Mouse (Mus musculus) olfactory bulb, adult 2 months (tissue): ENCODE data around the gene Fxr2. TPM values are rescaled to one million over a fixed set of nuclear protein-coding genes. Genes with fewer than 3 reads are reported as not detected.
"Not testable (repeated sequence)": the region's sequence is repeated elsewhere in the genome, so short reads cannot be mapped to it uniquely, and the experiment has no call there.

ENCODE experiments used
- H3K27ac ChIP-seq: fragments of 200-500 bp; 2 replicates; pipeline ENCODE4 v1.5.1; 2012; ENCODE audit warnings: low read depth, low read length; ENCODE audit not compliant: insufficient read depth
- H3K4me1 ChIP-seq: fragments of 200-500 bp; 2 replicates; pipeline ENCODE4 v1.6.1; 2012; ENCODE audit warnings: low read length; ENCODE audit not compliant: control insufficient read depth, insufficient read depth
- H3K4me3 ChIP-seq: fragments of 200-500 bp; 2 replicates; pipeline ENCODE4 v1.5.1; 2012; ENCODE audit warnings: mild to moderate bottlenecking, low read depth, low read length, moderate library complexity; ENCODE audit not compliant: insufficient read depth
- CTCF ChIP-seq: fragments of 200-500 bp; IDR thresholded peaks from 2 replicates; pipeline ENCODE4 v1.5.1; 2012; ENCODE audit warnings: low read depth, mild to moderate bottlenecking, low read length, moderate library complexity; ENCODE audit not compliant: insufficient read depth
- POLR2A ChIP-seq: fragments of 200-500 bp; IDR thresholded peaks from 2 replicates; pipeline ENCODE4 v1.6.1; 2012; ENCODE audit warnings: mild to moderate bottlenecking, low read depth, low read length, moderate library complexity; ENCODE audit not compliant: insufficient read depth
- WGBS: fragments of 180-500 bp; shearing (Covaris S2); methylation state at CpG from one replicate; pipeline ENCODE4 v1.1.7; 2018; 5-methylcytosine and 5-hydroxymethylcytosine counted together
- polyA plus RNA-seq: library from polyadenylated mRNA; stranded (reverse); fragments of >200 nt; gene quantifications from 2 replicates; pipeline ENCODE4 v1.2.4, GENCODE M21; 2012; ENCODE audit warnings: low replicate concordance; ENCODE audit not compliant: missing spikeins, insufficient read depth, insufficient read length

Fxr2 gene
- polyA plus RNA-seq, 1 experiment = not detected

- Histone ChIP-seq H3K4me3 (no peak overlapping the region), H3K27ac (no peak overlapping the region), H3K4me1 (peaks cover 8% of the 10 kb centered on the region; the same call in 1 of the 2 replicates)
- WGBS = 69% methylated on average over 7 of the region's 7 CpGs
- TF ChIP-seq POLR2A (no peak), CTCF (no peak)
Measured at GRCm38 (mm10) chr11:69620394-69621081, 12.3 kb upstream of the Fxr2 start.

DNA sequence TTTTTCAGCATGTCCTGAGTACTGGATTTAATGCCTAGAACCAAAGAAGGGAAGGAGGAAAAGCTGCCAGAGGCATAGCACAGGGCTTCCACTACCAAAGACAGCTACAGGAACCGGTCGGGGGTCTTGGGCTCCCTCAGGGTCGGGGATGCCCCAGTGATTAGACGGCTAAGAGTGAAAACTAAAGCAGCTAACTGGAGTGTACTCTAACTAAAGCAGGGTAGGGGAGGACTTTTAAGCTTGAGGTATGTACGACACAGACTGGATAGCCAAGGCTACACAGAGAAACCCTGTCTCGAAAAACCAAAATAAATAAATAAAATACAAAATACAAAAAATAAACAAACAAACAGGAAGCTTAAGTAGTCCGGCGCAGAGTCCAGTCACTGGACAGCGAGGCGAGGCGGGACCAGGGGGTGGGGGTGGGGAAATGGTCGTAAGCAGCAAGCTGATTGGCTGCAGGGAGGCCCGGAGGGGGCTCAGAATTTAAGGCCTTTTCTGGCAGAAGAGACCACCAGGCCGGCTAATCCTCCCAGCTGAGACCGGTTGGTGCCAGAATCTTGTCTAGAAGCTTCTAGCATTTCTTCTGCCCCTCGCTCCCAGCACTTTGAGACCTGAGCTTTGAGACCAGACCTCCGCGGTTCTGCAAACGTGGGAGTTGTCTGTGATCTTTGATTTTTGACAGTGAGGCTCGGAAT is 11.1 kb upstream of the Fxr2 start, which contains the start of gene Sat2:
Gene Sat2 (plus strand): TSS at position 454 of the 698 bp plus-strand sequence.
- H3K4me3 ChIP-seq = peak within 1 kb of the TSS; percentile 71
- 2% methylated on average over 20 of the region's 20 CpGs for WGBS
- H3K4me1 ChIP-seq = peaks cover 8% of the 10 kb centered on the region; the same call in 1 of the 2 replicates
- TF ChIP-seq POLR2A (no peak), CTCF (no peak)
- peak within 1 kb of the TSS; percentile 52; the same call in 1 of the 2 replicates for H3K27ac ChIP-seq

GRCm38 (mm10) chr11:69622406-69622805 is 10.4 kb upstream of the Fxr2 start:
- 13% methylated on average over 6 of the region's 6 CpGs for WGBS
- H3K4me3 ChIP-seq = peak overlapping the region; percentile 71
- no peak overlapping the region for H3K27ac ChIP-seq
- H3K4me1 ChIP-seq = peaks cover 8% of the 10 kb centered on the region; the same call in 1 of the 2 replicates
- no peak for TF ChIP-seq POLR2A
- TF ChIP-seq CTCF = no peak

GRCm38 (mm10) chr11:69623006-69623405 is 9.8 kb upstream of the Fxr2 start:
- H3K27ac ChIP-seq = no peak overlapping the region
- WGBS = 75% methylated on average over 4 of the region's 4 CpGs
- peaks cover 8% of the 10 kb centered on the region; the same call in 1 of the 2 replicates for H3K4me1 ChIP-seq
- H3K4me3 ChIP-seq = no peak overlapping the region
- TF ChIP-seq CTCF (no peak), POLR2A (no peak)

DNA sequence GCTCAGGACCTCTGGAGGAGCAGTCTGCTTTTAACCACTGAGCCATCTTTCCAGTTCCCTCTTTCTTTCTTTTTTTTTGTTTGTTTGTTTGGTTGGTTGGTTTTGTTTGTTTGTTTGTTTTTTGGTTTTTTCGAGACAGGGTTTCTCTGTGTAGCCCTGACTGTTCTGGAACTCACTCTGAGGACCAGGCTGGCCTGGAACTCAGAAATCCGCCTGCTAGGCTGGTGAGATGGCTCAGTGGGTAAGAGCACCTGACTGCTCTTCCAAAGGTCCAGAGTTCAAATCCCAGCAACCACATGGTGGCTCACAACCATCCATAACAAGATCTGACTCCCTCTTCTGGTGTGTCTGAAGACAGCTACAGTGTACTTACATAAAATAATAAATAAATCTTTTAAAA is 8.5 kb upstream of the Fxr2 start:
- H3K4me3 ChIP-seq, H3K4me1 ChIP-seq: not testable (repeated sequence)
- WGBS = 86% methylated on average over 2 of the region's 2 CpGs

DNA sequence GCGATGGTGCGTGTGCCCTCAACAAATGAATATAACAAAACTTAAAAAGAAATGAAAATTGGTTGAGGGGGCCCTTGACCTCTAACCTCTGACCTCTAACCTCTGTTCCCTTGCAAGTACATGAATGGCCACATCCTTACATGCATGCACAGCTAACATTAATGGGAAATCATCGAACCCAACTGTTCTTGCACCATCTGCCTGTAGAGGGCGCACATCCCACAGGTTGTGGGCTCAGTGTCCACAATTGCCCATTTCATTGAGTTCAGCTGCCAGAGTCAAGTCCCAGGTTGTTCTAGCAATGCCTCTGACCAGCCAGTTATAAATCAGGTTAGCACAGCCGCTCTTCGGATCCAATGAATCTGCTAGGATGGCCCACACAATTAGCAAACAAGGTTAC is 4.5 kb upstream of the Fxr2 start:
- Histone ChIP-seq H3K4me1 (peaks cover 3% of the 10 kb centered on the region; the same call in 1 of the 2 replicates), H3K4me3 (no peak overlapping the region), H3K27ac (no peak overlapping the region)
- WGBS = 41% methylated on average over 6 of the region's 6 CpGs
- peak; percentile 61 for TF ChIP-seq CTCF
- no peak for TF ChIP-seq POLR2A

More for the DNA sequence above, 8.5 kb upstream of the Fxr2 start:
- H3K27ac ChIP-seq = not testable (repeated sequence)

- H3K27ac ChIP-seq = no peak overlapping the region
- TF ChIP-seq POLR2A (no peak), CTCF (no peak)
- no peaks in the 10 kb centered on the region for H3K4me1 ChIP-seq
- H3K4me3 ChIP-seq = no peak overlapping the region
- WGBS = 34% methylated on average over 1 of the region's 1 CpGs
Measured at GRCm38 (mm10) chr11:69629802-69630201, 3.0 kb upstream of the Fxr2 start.

DNA sequence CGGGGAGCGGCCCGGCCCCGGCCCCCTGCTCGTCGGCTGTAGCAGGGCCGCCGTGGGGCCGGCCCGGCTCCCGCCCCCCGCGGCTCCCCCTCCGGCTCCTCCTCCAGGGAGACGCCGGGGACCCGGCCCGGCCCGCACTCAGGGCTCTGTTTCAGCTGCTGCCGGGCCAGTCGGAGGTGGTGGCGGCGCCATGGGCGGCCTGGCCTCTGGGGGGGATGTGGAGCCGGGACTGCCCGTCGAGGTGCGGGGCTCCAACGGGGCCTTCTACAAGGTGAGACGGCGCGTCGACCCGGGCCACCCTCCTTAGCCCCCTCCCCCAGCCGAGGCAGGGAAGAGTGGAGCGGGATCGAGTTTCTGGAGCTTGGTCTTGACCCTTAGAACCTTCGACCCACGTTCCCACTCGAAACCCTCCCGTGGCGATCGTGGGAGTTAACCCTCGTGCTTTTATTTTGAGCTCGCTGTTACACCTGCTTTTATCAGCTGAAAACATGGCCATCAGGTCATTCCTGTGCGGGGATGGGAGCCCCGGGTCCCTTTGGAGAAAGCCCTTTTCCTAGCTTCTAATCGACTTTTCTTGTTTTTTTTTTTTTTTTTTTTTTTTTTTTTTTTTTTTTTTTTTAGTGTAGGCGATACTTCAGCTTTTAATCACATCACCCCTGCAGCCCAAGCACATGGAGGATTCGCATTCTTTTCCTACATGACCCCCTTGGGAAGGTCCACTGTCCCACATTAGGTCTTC is 507 bp downstream of the Fxr2 start:
- Histone ChIP-seq H3K4me3 (peak overlapping the region; percentile 61), H3K4me1 (no peaks in the 10 kb centered on the region), H3K27ac (peak overlapping the region; percentile 14; the same call in 1 of the 2 replicates)
- WGBS = under 1% methylated on average over 40 of the region's 50 CpGs
- no peak for TF ChIP-seq POLR2A
- TF ChIP-seq CTCF = no peak

DNA sequence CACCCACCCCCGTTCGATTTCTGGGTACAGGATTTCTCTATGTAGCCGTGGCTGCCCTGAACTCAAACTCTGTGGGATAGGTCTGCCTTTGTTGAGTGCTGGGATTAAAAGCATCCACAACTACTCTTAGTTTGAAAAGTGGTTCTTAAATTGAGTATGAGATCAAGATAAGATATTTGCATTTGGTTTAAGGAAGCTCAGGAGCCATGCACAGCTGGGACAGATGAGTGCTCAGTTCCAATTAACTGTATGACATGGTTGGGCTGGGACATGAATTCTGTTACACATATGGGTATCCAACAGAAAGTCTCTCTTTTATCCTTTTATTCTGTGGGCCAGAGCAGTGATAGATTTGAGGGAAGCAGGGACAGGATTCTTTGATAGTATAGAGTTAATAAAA is 2.7 kb downstream of the Fxr2 start:
- Histone ChIP-seq H3K4me1 (no peaks in the 10 kb centered on the region), H3K4me3 (no peak overlapping the region), H3K27ac (no peak overlapping the region)
- WGBS = 52% methylated on average over 3 of the region's 3 CpGs
- no peak for TF ChIP-seq POLR2A
- TF ChIP-seq CTCF = no peak
